Mouse (Mus musculus) forebrain, embryonic 13.5 days (tissue): ENCODE measurements around the gene Gjc1. TPM values are rescaled to one million over a fixed set of nuclear protein-coding genes. Genes with fewer than 3 reads are reported as not detected.

Experiments used
- ATAC-seq: fragments of 200-750 bp; cut with Nextera tagmentation; 2 replicates; pipeline ENCODE4 v1.8.0; 2017
- H3K27ac ChIP-seq: fragments of 300-500 bp; sonication (generic); 2 replicates; pipeline ENCODE4 v1.5.1; 2015; ENCODE audit warnings: inconsistent platforms, mild to moderate bottlenecking, moderate library complexity
- H3K27me3 ChIP-seq: fragments of 300-500 bp; sonication (generic); 2 replicates; pipeline ENCODE4 v1.6.1; 2015; ENCODE audit warnings: mild to moderate bottlenecking, inconsistent platforms
- H3K36me3 ChIP-seq: fragments of 300-500 bp; sonication (generic); 2 replicates; pipeline ENCODE4 v1.6.1; 2015; ENCODE audit warnings: mild to moderate bottlenecking, inconsistent platforms; ENCODE audit not compliant: poor library complexity, severe bottlenecking
- H3K4me1 ChIP-seq: fragments of 300-500 bp; sonication (generic); 2 replicates; pipeline ENCODE4 v1.6.1; 2015; ENCODE audit warnings: inconsistent platforms
- H3K4me2 ChIP-seq: fragments of 300-500 bp; sonication (generic); 2 replicates; pipeline ENCODE4 v1.6.1; 2015; ENCODE audit warnings: inconsistent platforms, mild to moderate bottlenecking, moderate library complexity
- H3K4me3 ChIP-seq: fragments of 300-500 bp; sonication (generic); 2 replicates; pipeline ENCODE4 v1.5.1; 2015; ENCODE audit warnings: mild to moderate bottlenecking, inconsistent platforms
- H3K9ac ChIP-seq: fragments of 300-500 bp; sonication (generic); 2 replicates; pipeline ENCODE4 v1.6.1; 2015; ENCODE audit warnings: mild to moderate bottlenecking, inconsistent platforms
- H3K9me3 ChIP-seq: fragments of 300-500 bp; sonication (generic); replicated peaks from 2 replicates; pipeline ENCODE4 v1.6.1; 2016; ENCODE audit warnings: inconsistent platforms
- WGBS: fragments of 180-500 bp; shearing (Covaris S2); methylation state at CpG from one replicate; pipeline ENCODE4 v1.1.7; 2015; 5-methylcytosine and 5-hydroxymethylcytosine counted together
- polyA plus RNA-seq: library from polyadenylated mRNA; unstranded; fragments of >200 nt; fragmentation: Nextera tagmentation; extraction: Ambion mirVana; gene quantifications from 2 replicates; pipeline ENCODE4 v1.2.1, GENCODE M21; 2015

Gjc1 gene
- polyA plus RNA-seq, 1 experiment from 2014 or later = 69.2 TPM

- Histone ChIP-seq H3K36me3 (peaks cover 17% of the 10 kb centered on the region), H3K9me3 (no peaks in the 10 kb centered on the region), H3K9ac (peak overlapping the region; percentile 45), H3K27me3 (no peaks in the 10 kb centered on the region), H3K4me1 (peaks cover 29% of the 10 kb centered on the region), H3K27ac (no peak overlapping the region), H3K4me3 (no peak overlapping the region), H3K4me2 (no peak overlapping the region)
- ATAC-seq = no peak
- 44% methylated on average over 5 of the region's 5 CpGs for WGBS
Observed at GRCm38 (mm10) chr11:102778597-102778996, 40.9 kb downstream of the Gjc1 start.

GRCm38 (mm10) chr11:102778165-102778564 lies 41.3 kb downstream of the Gjc1 start:
- no peaks in the 10 kb centered on the region for H3K9me3 ChIP-seq
- ATAC-seq = no peak
- WGBS = 40% methylated on average over 14 of the region's 14 CpGs
- no peak overlapping the region for H3K4me3 ChIP-seq
- no peak overlapping the region for H3K27ac ChIP-seq
- peaks cover 17% of the 10 kb centered on the region for H3K36me3 ChIP-seq
- H3K9ac ChIP-seq = peak overlapping the region; percentile 45; the same call in 1 of the 2 replicates
- H3K4me1 ChIP-seq = peaks cover 34% of the 10 kb centered on the region
- H3K4me2 ChIP-seq = peak overlapping the region; percentile 46
- no peaks in the 10 kb centered on the region for H3K27me3 ChIP-seq

- Histone ChIP-seq H3K4me2 (peak overlapping the region; percentile 46), H3K4me1 (peaks cover 39% of the 10 kb centered on the region), H3K9me3 (no peaks in the 10 kb centered on the region), H3K36me3 (peaks cover 17% of the 10 kb centered on the region), H3K4me3 (0 out of 2 replicates have a peak overlapping the region, but pooled peaks have one; percentile 6), H3K9ac (peak overlapping the region; percentile 45; the same call in 1 of the 2 replicates), H3K27ac (0 out of 2 replicates have a peak overlapping the region, but pooled peaks have one; percentile 14), H3K27me3 (no peaks in the 10 kb centered on the region)
- WGBS = 31% methylated on average over 21 of the region's 21 CpGs
- no peak for ATAC-seq
Observed at GRCm38 (mm10) chr11:102777598-102777997, 41.9 kb downstream of the Gjc1 start.

GRCm38 (mm10) chr11:102774621-102775141 lies 44.8 kb downstream of the Gjc1 start:
- H3K9me3 ChIP-seq = no peaks in the 10 kb centered on the region
- peaks cover 64% of the 10 kb centered on the region for H3K4me1 ChIP-seq
- WGBS = 4% methylated on average over 25 of the region's 25 CpGs

GRCm38 (mm10) chr11:102773713-102774611 lies 45.5 kb downstream of the Gjc1 start:
- Histone ChIP-seq H3K9ac (peak overlapping the region; percentile 86), H3K4me3 (peak overlapping the region; percentile 60), H3K4me2 (peak overlapping the region; percentile 93), H3K27me3 (no peaks in the 10 kb centered on the region; the same call in 1 of the 2 replicates), H3K36me3 (peaks cover 17% of the 10 kb centered on the region), H3K4me1 (peaks cover 64% of the 10 kb centered on the region), H3K27ac (peak overlapping the region; percentile 93), H3K9me3 (no peaks in the 10 kb centered on the region)
- WGBS = under 1% methylated on average over 46 of the region's 46 CpGs
- ATAC-seq = peak; percentile 64

More at GRCm38 (mm10) chr11:102774621-102775141, 44.8 kb downstream of the Gjc1 start:
- Histone ChIP-seq H3K27ac (peak overlapping the region; percentile 93), H3K4me2 (peak overlapping the region; percentile 93), H3K4me3 (peak overlapping the region; percentile 60), H3K36me3 (peaks cover 17% of the 10 kb centered on the region), H3K9ac (peak overlapping the region; percentile 86), H3K27me3 (no peaks in the 10 kb centered on the region; the same call in 1 of the 2 replicates)
- ATAC-seq = peak; percentile 84

GRCm38 (mm10) chr11:102772771-102773700 lies 46.5 kb downstream of the Gjc1 start:
- Histone ChIP-seq H3K9ac (no peak overlapping the region), H3K4me2 (peak overlapping the region; percentile 93; the same call in 1 of the 2 replicates), H3K4me3 (no peak overlapping the region), H3K27ac (peak overlapping the region; percentile 41; the same call in 1 of the 2 replicates), H3K27me3 (no peaks in the 10 kb centered on the region; the same call in 1 of the 2 replicates), H3K4me1 (peaks cover 60% of the 10 kb centered on the region), H3K36me3 (peaks cover 17% of the 10 kb centered on the region), H3K9me3 (no peaks in the 10 kb centered on the region)
- ATAC-seq = no peak
- WGBS = 55% methylated on average over 18 of the region's 18 CpGs

GRCm38 (mm10) chr11:102771916-102772714 lies 47.4 kb downstream of the Gjc1 start:
- ATAC-seq = no peak
- no peak overlapping the region for H3K4me3 ChIP-seq
- peaks cover 52% of the 10 kb centered on the region for H3K4me1 ChIP-seq
- H3K9me3 ChIP-seq = no peaks in the 10 kb centered on the region
- no peaks in the 10 kb centered on the region; the same call in 1 of the 2 replicates for H3K27me3 ChIP-seq
- H3K9ac ChIP-seq = no peak overlapping the region
- H3K36me3 ChIP-seq = peaks cover 11% of the 10 kb centered on the region
- WGBS = 29% methylated on average over 16 of the region's 16 CpGs
- no peak overlapping the region for H3K27ac ChIP-seq
- H3K4me2 ChIP-seq = no peak overlapping the region

- Histone ChIP-seq H3K9ac (no peak overlapping the region), H3K27ac (no peak overlapping the region; the same call in 1 of the 2 replicates), H3K4me3 (no peak overlapping the region), H3K9me3 (no peaks in the 10 kb centered on the region), H3K27me3 (no peaks in the 10 kb centered on the region; the same call in 1 of the 2 replicates), H3K4me1 (peaks cover 48% of the 10 kb centered on the region), H3K36me3 (no peaks in the 10 kb centered on the region), H3K4me2 (no peak overlapping the region)
- no peak for ATAC-seq
- WGBS = 48% methylated on average over 15 of the region's 15 CpGs
Observed at GRCm38 (mm10) chr11:102770662-102771435, 48.7 kb downstream of the Gjc1 start.

- Histone ChIP-seq H3K9me3 (no peaks in the 10 kb centered on the region), H3K27ac (no peak overlapping the region), H3K36me3 (no peaks in the 10 kb centered on the region), H3K4me1 (peaks cover 42% of the 10 kb centered on the region), H3K4me2 (no peak overlapping the region), H3K27me3 (no peaks in the 10 kb centered on the region; the same call in 1 of the 2 replicates), H3K9ac (no peak overlapping the region), H3K4me3 (no peak overlapping the region)
- ATAC-seq = no peak
- 90% methylated on average over 12 of the region's 12 CpGs for WGBS
Observed at GRCm38 (mm10) chr11:102769993-102770661, 49.4 kb downstream of the Gjc1 start.

- Histone ChIP-seq H3K27ac (no peak overlapping the region), H3K9me3 (no peaks in the 10 kb centered on the region), H3K9ac (no peak overlapping the region), H3K27me3 (no peaks in the 10 kb centered on the region; the same call in 1 of the 2 replicates), H3K4me3 (no peak overlapping the region), H3K4me1 (peaks cover 36% of the 10 kb centered on the region), H3K4me2 (no peak overlapping the region), H3K36me3 (no peaks in the 10 kb centered on the region)
- no peak for ATAC-seq
- 86% methylated on average over 6 of the region's 6 CpGs for WGBS
Observed at GRCm38 (mm10) chr11:102769141-102769540, 50.4 kb downstream of the Gjc1 start.
